Mouse (Mus musculus) myocyte (in vitro differentiated cells): ENCODE measurements around the gene Gucd1. TPM values are rescaled to one million over a fixed set of nuclear protein-coding genes. Genes with fewer than 3 reads are reported as not detected.

Experiments used
- H3K27me3 ChIP-seq: one replicate; pipeline ENCODE4 v1.6.1; 2011; ENCODE audit not compliant: control insufficient read depth, insufficient read depth, insufficient read length
- H3K36me3 ChIP-seq: one replicate; pipeline ENCODE4 v1.6.1; 2011; ENCODE audit not compliant: control insufficient read depth, insufficient read depth
- H3K4me2 ChIP-seq: one replicate; pipeline ENCODE4 v1.6.1; 2011; ENCODE audit warnings: low read depth, control low read depth
- H3K4me3 ChIP-seq: one replicate; pipeline ENCODE4 v1.5.1; 2011; ENCODE audit warnings: mild to moderate bottlenecking, control low read depth, moderate library complexity
- H3K79me2 ChIP-seq: one replicate; pipeline ENCODE4 v1.6.1; 2011; ENCODE audit not compliant: control insufficient read depth, insufficient read depth
- H3ac ChIP-seq: one replicate; pipeline ENCODE4 v1.6.1; 2011; ENCODE audit not compliant: control insufficient read depth, insufficient read length
- CEBPB ChIP-seq: IDR thresholded peaks from 2 replicates; pipeline ENCODE4 v1.6.1; 2011; ENCODE audit warnings: mild to moderate bottlenecking, moderate library complexity; ENCODE audit not compliant: poor library complexity, insufficient read depth, severe bottlenecking
- E2F4 ChIP-seq: IDR thresholded peaks from one replicate; pipeline ENCODE4 v1.6.1; 2011; ENCODE audit warnings: mild to moderate bottlenecking, control low read depth, moderate library complexity; ENCODE audit not compliant: insufficient read depth
- MAX ChIP-seq: IDR thresholded peaks from one replicate; pipeline ENCODE4 v1.6.1; 2011; ENCODE audit warnings: low read depth, mild to moderate bottlenecking, control low read depth
- MYOD1 ChIP-seq, 3 experiments: IDR thresholded peaks; one replicate each; pipeline ENCODE4 v1.6.1; 2011; ENCODE audit warnings: control low read depth in 2 of 3, low read depth in 2 of 3, mild to moderate bottlenecking in 2 of 3, moderate library complexity in 1 of 3; ENCODE audit not compliant: insufficient read length in 2 of 3, control insufficient read depth in 1 of 3
- MYOG ChIP-seq, 3 experiments: IDR thresholded peaks; one replicate each; pipeline ENCODE4 v1.6.1; 2011; ENCODE audit warnings: control low read depth in 2 of 3, low read depth in 2 of 3, mild to moderate bottlenecking in 2 of 3; ENCODE audit not compliant: insufficient read length in 2 of 3, control insufficient read depth in 1 of 3, insufficient read depth in 1 of 3
- POLR2A ChIP-seq: IDR thresholded peaks from one replicate; pipeline ENCODE4 v1.6.1; 2011; ENCODE audit warnings: low read depth, mild to moderate bottlenecking, control low read depth, moderate library complexity; ENCODE audit not compliant: insufficient read length
- POLR2AphosphoS2 ChIP-seq: IDR thresholded peaks from one replicate; pipeline ENCODE4 v1.6.1; 2011; ENCODE audit warnings: low read depth, control low read depth; ENCODE audit not compliant: insufficient read length
- REST ChIP-seq: IDR thresholded peaks from one replicate; pipeline ENCODE4 v1.6.1; 2011; ENCODE audit warnings: mild to moderate bottlenecking, control low read depth, moderate library complexity; ENCODE audit not compliant: insufficient read depth, insufficient read length
- SRF ChIP-seq: IDR thresholded peaks from one replicate; pipeline ENCODE4 v1.6.1; 2011; ENCODE audit warnings: low read depth; ENCODE audit not compliant: control insufficient read depth, insufficient read length
- TCF12 ChIP-seq: IDR thresholded peaks from one replicate; pipeline ENCODE4 v1.6.1; 2011; ENCODE audit warnings: mild to moderate bottlenecking, control low read depth; ENCODE audit not compliant: poor library complexity, insufficient read depth, severe bottlenecking
- TCF3 ChIP-seq: IDR thresholded peaks from one replicate; pipeline ENCODE4 v1.6.1; 2011; ENCODE audit warnings: low read depth, control low read depth; ENCODE audit not compliant: insufficient read length
- USF1 ChIP-seq: IDR thresholded peaks from one replicate; pipeline ENCODE4 v1.6.1; 2011; ENCODE audit warnings: low read depth, mild to moderate bottlenecking, control low read depth, moderate library complexity
- polyA plus RNA-seq: library from polyadenylated mRNA; unstranded; fragments of >200 nt; fragmentation: generic; extraction: Trizol; gene quantifications from one replicate; pipeline ENCODE4 v1.2.1, GENCODE M21; 2012; ENCODE audit warnings: missing spikeins

Gene Gucd1
- polyA plus RNA-seq, 1 experiment = 17.5 TPM

DNA sequence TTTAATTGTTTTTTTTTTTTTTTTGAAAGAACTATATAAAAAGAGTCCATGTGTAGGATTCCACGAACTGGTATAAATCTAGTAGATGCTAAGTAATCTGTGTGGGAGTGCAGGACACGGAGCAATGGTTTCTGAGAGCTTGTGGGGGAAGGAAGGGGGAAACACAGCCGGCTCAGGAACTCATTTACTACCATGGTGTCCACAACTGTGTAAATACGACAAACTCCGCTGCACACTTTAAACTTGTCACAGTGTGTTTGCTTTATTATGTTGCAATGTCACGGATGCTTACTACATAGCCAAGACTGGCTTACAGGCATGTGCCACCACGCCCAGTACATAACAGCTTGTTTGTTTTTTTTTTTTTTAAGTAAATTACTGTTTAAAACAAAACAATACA, 32.1 kb upstream of the Gucd1 start:
- H3K79me2 ChIP-seq = no peaks in the 10 kb centered on the region
- no peak overlapping the region for H3K4me2 ChIP-seq
- H3ac ChIP-seq = no peak overlapping the region
- TF ChIP-seq CEBPB (no peak), SRF (no peak), E2F4 (no peak), TCF12 (no peak), TCF3 (no peak)
- no peaks in the 10 kb centered on the region for H3K27me3 ChIP-seq
- no peak overlapping the region for H3K4me3 ChIP-seq
- no peaks in the 10 kb centered on the region for H3K36me3 ChIP-seq

DNA sequence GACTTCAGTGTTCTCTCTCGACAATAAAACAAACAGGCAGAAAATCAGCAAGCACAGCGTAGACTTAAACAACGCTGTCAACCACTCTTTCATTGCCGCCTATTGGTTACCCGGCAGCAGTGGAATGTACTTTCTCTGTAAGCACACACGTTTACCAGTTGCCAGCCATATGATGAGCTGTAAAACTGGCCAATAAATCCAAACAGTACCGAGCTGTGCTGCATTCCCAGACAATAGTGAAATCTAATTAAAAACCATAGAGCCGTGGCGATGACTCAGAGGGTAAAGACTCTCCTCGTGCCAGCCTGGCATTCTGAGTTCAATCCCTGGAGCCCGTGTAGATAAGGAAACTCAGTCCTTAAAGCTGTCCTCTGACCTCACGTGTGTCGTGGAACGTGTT, 30.7 kb upstream of the Gucd1 start:
- TF ChIP-seq SRF = no peak
- no peak for TF ChIP-seq CEBPB
- no peak for TF ChIP-seq MYOD1 (IDR thresholded peaks at IDR 0.05; ENCODE audit: control insufficient read depth in 1 of 3, insufficient read length in 2 of 3, low read depth in 2 of 3)
- no peak for TF ChIP-seq USF1
- no peak for TF ChIP-seq MAX
- no peak for TF ChIP-seq POLR2AphosphoS2
- no peak for TF ChIP-seq MYOG (IDR thresholded peaks at IDR 0.05; ENCODE audit: control insufficient read depth in 1 of 3, insufficient read depth in 1 of 3, insufficient read length in 2 of 3, low read depth in 2 of 3)
- TF ChIP-seq TCF3 = no peak
- no peak for TF ChIP-seq REST
- TF ChIP-seq TCF12 = no peak
- H3ac ChIP-seq = no peak overlapping the region

DNA sequence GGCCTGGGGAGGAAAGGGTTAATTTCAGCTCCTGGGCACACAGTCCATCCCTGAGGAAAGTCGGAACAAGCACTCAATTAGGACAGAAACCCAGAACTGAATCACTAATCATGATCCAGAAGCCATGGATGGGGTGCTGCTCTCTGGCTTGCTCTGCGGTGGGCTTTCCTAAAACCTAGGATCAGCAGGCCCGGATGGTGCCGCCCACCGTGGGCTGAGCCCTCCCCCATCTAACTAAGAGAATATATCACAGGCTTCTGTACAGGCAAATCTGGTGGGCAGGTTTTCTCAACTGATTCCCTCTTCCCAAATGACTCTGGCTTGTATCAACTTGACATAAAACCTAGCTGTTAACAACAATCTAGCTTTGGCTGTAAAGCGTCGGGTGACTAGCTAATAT, 30.1 kb upstream of the Gucd1 start:
- TF ChIP-seq REST (no peak), MYOD1 (IDR thresholded peaks at IDR 0.05; ENCODE audit: control insufficient read depth in 1 of 3, insufficient read length in 2 of 3, low read depth in 2 of 3) (no peak), POLR2A (no peak), USF1 (no peak)

More for the DNA sequence above, 30.7 kb upstream of the Gucd1 start:
- no peaks in the 10 kb centered on the region for H3K36me3 ChIP-seq
- H3K4me2 ChIP-seq = peak overlapping the region; percentile 80
- H3K79me2 ChIP-seq = no peaks in the 10 kb centered on the region
- no peak overlapping the region for H3K4me3 ChIP-seq
- H3K27me3 ChIP-seq = no peaks in the 10 kb centered on the region

DNA sequence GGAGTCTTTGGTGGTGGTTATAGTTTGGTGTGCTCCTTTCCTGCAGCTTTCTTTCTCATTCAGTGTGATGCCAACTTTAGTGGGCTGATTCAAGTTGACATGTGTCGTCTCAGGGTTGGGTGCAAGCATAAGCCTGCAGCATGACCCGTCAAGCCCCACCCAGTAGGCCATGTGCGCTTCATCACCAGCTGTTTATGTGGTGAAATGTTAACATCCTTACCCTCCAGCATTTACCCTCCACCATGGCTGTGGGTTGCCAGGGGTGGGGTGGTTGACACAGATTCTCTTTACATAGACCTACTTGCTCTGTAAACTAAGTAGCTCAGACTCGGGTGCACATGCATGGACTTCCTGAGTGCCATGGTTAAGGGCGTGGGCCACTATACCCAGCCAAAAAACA, 18.4 kb upstream of the Gucd1 start:
- H3K36me3 ChIP-seq = peaks cover 37% of the 10 kb centered on the region
- peaks cover 14% of the 10 kb centered on the region for H3K79me2 ChIP-seq
- H3K4me2 ChIP-seq = no peak overlapping the region
- no peaks in the 10 kb centered on the region for H3K27me3 ChIP-seq
- no peak overlapping the region for H3ac ChIP-seq
- no peak for TF ChIP-seq TCF12
- TF ChIP-seq REST = no peak
- TF ChIP-seq MYOD1 (IDR thresholded peaks at IDR 0.05; ENCODE audit: control insufficient read depth in 1 of 3, insufficient read length in 2 of 3, low read depth in 2 of 3) = peak in 1 of 3 experiments; percentile 61
- TF ChIP-seq MAX = no peak
- TF ChIP-seq TCF3 = no peak
- no peak for TF ChIP-seq USF1
- TF ChIP-seq POLR2AphosphoS2 = no peak
- peak in 1 of 3 experiments; percentile 68 for TF ChIP-seq MYOG (IDR thresholded peaks at IDR 0.05; ENCODE audit: control insufficient read depth in 1 of 3, insufficient read depth in 1 of 3, insufficient read length in 2 of 3, low read depth in 2 of 3)
- TF ChIP-seq POLR2A = no peak
- no peak for TF ChIP-seq SRF
- no peak overlapping the region for H3K4me3 ChIP-seq

More for the DNA sequence above, 30.1 kb upstream of the Gucd1 start:
- Histone ChIP-seq H3ac (no peak overlapping the region), H3K79me2 (no peaks in the 10 kb centered on the region), H3K36me3 (no peaks in the 10 kb centered on the region), H3K4me2 (peak overlapping the region; percentile 80), H3K27me3 (no peaks in the 10 kb centered on the region), H3K4me3 (no peak overlapping the region)

DNA sequence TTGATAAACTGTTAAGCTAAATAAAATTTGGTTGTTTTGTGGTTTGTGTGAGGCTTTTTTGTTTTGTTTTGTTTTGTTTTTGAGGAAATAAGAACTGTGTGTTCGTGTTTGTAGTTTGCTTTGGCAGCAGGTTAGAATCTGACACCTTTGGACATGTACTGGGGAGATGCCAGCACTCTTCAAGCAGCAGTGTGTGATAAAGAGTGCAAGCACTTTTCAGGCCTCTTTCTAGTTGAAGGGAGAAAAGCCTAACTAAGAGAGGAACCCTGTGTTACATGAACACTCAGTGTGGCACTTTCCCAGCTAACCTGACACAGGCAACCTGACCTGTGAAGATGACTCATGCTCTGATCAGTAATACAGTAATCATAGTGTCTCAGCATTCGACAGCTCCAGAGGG, 17.7 kb upstream of the Gucd1 start:
- Histone ChIP-seq H3K79me2 (peaks cover 21% of the 10 kb centered on the region), H3ac (no peak overlapping the region), H3K4me3 (no peak overlapping the region), H3K4me2 (no peak overlapping the region), H3K27me3 (no peaks in the 10 kb centered on the region), H3K36me3 (peaks cover 37% of the 10 kb centered on the region)
- TF ChIP-seq E2F4 (no peak), POLR2A (no peak), MYOD1 (IDR thresholded peaks at IDR 0.05; ENCODE audit: control insufficient read depth in 1 of 3, insufficient read length in 2 of 3, low read depth in 2 of 3) (no peak), CEBPB (no peak), POLR2AphosphoS2 (no peak), MAX (no peak), MYOG (IDR thresholded peaks at IDR 0.05; ENCODE audit: control insufficient read depth in 1 of 3, insufficient read depth in 1 of 3, insufficient read length in 2 of 3, low read depth in 2 of 3) (no peak), SRF (no peak), TCF12 (no peak), USF1 (no peak), TCF3 (no peak), REST (no peak)
